Mouse (Mus musculus) naive thymus-derived CD4-positive, alpha-beta T cell, adult 5 months (primary cell): ENCODE measurements around the gene Kctd21. TPM values are rescaled to one million over a fixed set of nuclear protein-coding genes. Genes with fewer than 3 reads are reported as not detected.

Experiments used
- polyA plus RNA-seq: library from polyadenylated mRNA; unstranded; fragments of 100-300 nt; shearing (Covaris generic); gene quantifications from one replicate; pipeline ENCODE4 v1.2.1, GENCODE M21; 2017

The Kctd21 gene
- polyA plus RNA-seq, result 0.27 TPM

GRCm38 (mm10) chr7:97331726-97332666 lies at the start of gene Kctd21, which contains the start of gene Usp35:
Gene Kctd21, plus strand, starts transcription at chr7:97332327.
Gene Usp35, minus strand, starts transcription at chr7:97332020.

Other genes with a start within 250 kb of the Kctd21 start
- gene Usp35, start 307 bp upstream of the Kctd21 start, polyA plus RNA-seq, result 2.9 TPM
- 8.0 TPM for gene Alg8, start 39.3 kb downstream of the Kctd21 start, polyA plus RNA-seq
- 76.4 TPM for gene Ndufc2, start 67.7 kb downstream of the Kctd21 start, polyA plus RNA-seq
- gene Thrsp, start 85.4 kb downstream of the Kctd21 start, polyA plus RNA-seq, result not detected
- not detected for gene Kctd14, start 119.0 kb downstream of the Kctd21 start, polyA plus RNA-seq
- gene Ints4, start 148.6 kb downstream of the Kctd21 start, polyA plus RNA-seq, result 35.2 TPM
- 20.8 TPM for gene Aamdc, start 247.2 kb downstream of the Kctd21 start, polyA plus RNA-seq
- 67.5 TPM for gene Rsf1, start 247.6 kb downstream of the Kctd21 start, polyA plus RNA-seq